Mouse (Mus musculus): ENCODE results near the gene Gap43.
"Not testable (repeated sequence)": the region's sequence is repeated elsewhere in the genome, so short reads cannot be mapped to it uniquely, and the experiment has no call there.

The Gap43 gene

GRCm38 (mm10) chr16:42294056-42294455 is 46.4 kb downstream of the Gap43 start:
- DNase-seq: no peak

- DNase-seq: no peak
Observed at GRCm38 (mm10) chr16:42291572-42291971, 48.9 kb downstream of the Gap43 start.

GRCm38 (mm10) chr16:42284005-42284404 is 56.4 kb downstream of the Gap43 start:
- DNase-seq: no peak

GRCm38 (mm10) chr16:42277713-42278112 is 62.7 kb downstream of the Gap43 start:
- no peak for DNase-seq

GRCm38 (mm10) chr16:42277268-42277667 is 63.2 kb downstream of the Gap43 start:
- DNase-seq: no peak

GRCm38 (mm10) chr16:42276216-42277141 is 64.0 kb downstream of the Gap43 start:
- DNase-seq: peak; percentile 75 to 77

GRCm38 (mm10) chr16:42275518-42276215 is 64.8 kb downstream of the Gap43 start:
- no peak for DNase-seq

GRCm38 (mm10) chr16:42271213-42271612 is 69.2 kb downstream of the Gap43 start:
- no peak for DNase-seq

- no peak for DNase-seq
Observed at GRCm38 (mm10) chr16:42269587-42269967, 70.9 kb downstream of the Gap43 start.

- DNase-seq: peak; percentile 18 to 19
Observed at GRCm38 (mm10) chr16:42268843-42269586, 71.4 kb downstream of the Gap43 start.

GRCm38 (mm10) chr16:42265185-42265584 is 75.3 kb downstream of the Gap43 start:
- DNase-seq: no peak

GRCm38 (mm10) chr16:42262935-42263542 is 77.4 kb downstream of the Gap43 start:
- no peak for DNase-seq

GRCm38 (mm10) chr16:42255693-42256092 is 84.8 kb downstream of the Gap43 start:
- peak; percentile 20 to 35 for DNase-seq

GRCm38 (mm10) chr16:42255222-42255621 is 85.2 kb downstream of the Gap43 start:
- no peak for DNase-seq

- DNase-seq: no peak
Observed at GRCm38 (mm10) chr16:42252252-42252651, 88.2 kb downstream of the Gap43 start.

GRCm38 (mm10) chr16:42244121-42244520 is 96.3 kb downstream of the Gap43 start:
- DNase-seq: not testable (repeated sequence)

- peak in 1 of 2 experiments; percentile 7 for DNase-seq
Observed at GRCm38 (mm10) chr16:42231306-42231705, 109.1 kb downstream of the Gap43 start.

Data from kidney, postnatal 4 days (tissue).